Mouse (Mus musculus) granulocyte monocyte progenitor cell, adult 5-6 weeks (primary cell): ENCODE results near the gene Hps4. TPM values are rescaled to one million over a fixed set of nuclear protein-coding genes. Genes with fewer than 3 reads are reported as not detected.
A peak's percentile ranks its signal among the peaks of the same experiment; 100 is the strongest.

ENCODE experiments used
- ATAC-seq: replicated peaks from 2 replicates; pipeline ENCODE4 v1.8.0; 2016; ENCODE audit warnings: mild to moderate bottlenecking, moderate TSS enrichment, inconsistent platforms; ENCODE audit not compliant: poor library complexity, severe bottlenecking
- total RNA-seq, 2 experiments: library from RNA; stranded (forward) in 1 of 2; stranded (reverse) in 1 of 2; fragments of 200-712, 200-1000 nt in 1 of 2; fragments of >200 nt in 1 of 2; fragmentation: Nextera tagmentation in 1 of 2; gene quantifications; 2 replicates each; pipeline ENCODE4 v1.2.3; 2014 to 2017

The Hps4 gene
- total RNA-seq, 2 experiments from 2014 or later = 10.5 to 16.4 TPM

- ATAC-seq = no peak
These were observed 21.5 kb upstream of the Hps4 start for GRCm38 (mm10) chr5:112321376-112321775.

GRCm38 (mm10) chr5:112323246-112323645 lies 19.6 kb upstream of the Hps4 start:
- ATAC-seq = no peak

GRCm38 (mm10) chr5:112324637-112325545 lies 18.0 kb upstream of the Hps4 start:
- peak; percentile 75 for ATAC-seq

- peak; percentile 75 for ATAC-seq
These were observed 17.1 kb upstream of the Hps4 start, which contains the start of gene Tfip11 for GRCm38 (mm10) chr5:112325546-112326445. Gene Tfip11 (plus strand): TSS chr5:112326358.

- ATAC-seq = peak; percentile 6; the same call in 1 of the 2 replicates
These were observed 16.4 kb upstream of the Hps4 start for GRCm38 (mm10) chr5:112326446-112327009.

GRCm38 (mm10) chr5:112327854-112328253 lies 15.0 kb upstream of the Hps4 start:
- no peak for ATAC-seq

- ATAC-seq = no peak
These were observed 12.9 kb upstream of the Hps4 start for GRCm38 (mm10) chr5:112329805-112330564.

- peak; percentile 74 for ATAC-seq
These were observed 7.4 kb upstream of the Hps4 start for GRCm38 (mm10) chr5:112335473-112335872.

- no peak for ATAC-seq
These were observed 5.9 kb upstream of the Hps4 start for GRCm38 (mm10) chr5:112337004-112337403.

GRCm38 (mm10) chr5:112339215-112339614 lies 3.7 kb upstream of the Hps4 start:
- no peak for ATAC-seq

- peak; percentile 58 for ATAC-seq
These were observed 317 bp downstream of the Hps4 start for GRCm38 (mm10) chr5:112343205-112343595.

- ATAC-seq = peak; percentile 52
These were observed 1.4 kb downstream of the Hps4 start for GRCm38 (mm10) chr5:112344092-112344960.

- ATAC-seq = no peak
These were observed 3.5 kb downstream of the Hps4 start for GRCm38 (mm10) chr5:112346211-112346965.

GRCm38 (mm10) chr5:112349169-112349568 lies 6.3 kb downstream of the Hps4 start:
- ATAC-seq = no peak

- peak; percentile 58 for ATAC-seq
These were observed 12.6 kb downstream of the Hps4 start for GRCm38 (mm10) chr5:112355493-112355892.

GRCm38 (mm10) chr5:112355910-112356309 lies 13.0 kb downstream of the Hps4 start, which contains the start of gene Gm6583:
Gene Gm6583 (minus strand): TSS chr5:112356033.
- peak; percentile 3; the same call in 1 of the 2 replicates for ATAC-seq

- no peak for ATAC-seq
These were observed 13.4 kb downstream of the Hps4 start for GRCm38 (mm10) chr5:112356322-112356721.

- ATAC-seq = no peak
These were observed 16.6 kb downstream of the Hps4 start for GRCm38 (mm10) chr5:112359520-112359919.
